In genomic region chr15:82128398-82128797, GRCm38 (mm10) we compare ENCODE assay signal across 8 mouse cellular contexts. TPM values are rescaled to one million over a fixed set of nuclear protein-coding genes. Genes with fewer than 3 reads are reported as not detected.
A peak's percentile ranks its signal among the peaks of the same experiment; 100 is the strongest.
DNase-seq lines count a peak whose midpoint lies in the region; ATAC-seq and TF ChIP-seq lines count a peak whose summit lies in the region.

No protein-coding gene starts in this region.

- no peaks in the 10 kb centered on the region for H3K4me1 ChIP-seq in brown adipose tissue, adult 24 weeks (ENCODE audit: control insufficient read depth, insufficient read depth, insufficient read length, low read length)
- H3K4me1 ChIP-seq in forebrain, postnatal 0 days (ENCODE audit: insufficient read depth) = peaks cover 11% of the 10 kb centered on the region; the same call in 1 of the 2 replicates
- peaks cover 29% of the 10 kb centered on the region for H3K4me1 ChIP-seq in midbrain, embryonic 10.5 days

- no peaks in the 10 kb centered on the region for H3K9me3 ChIP-seq in forebrain, postnatal 0 days (ENCODE audit: low read length)
- H3K9me3 ChIP-seq in midbrain, embryonic 10.5 days (replicated peaks) = no peaks in the 10 kb centered on the region

- H3K4me2 ChIP-seq in forebrain, postnatal 0 days (ENCODE audit: low read depth) = peak overlapping the region; percentile 84

- peak overlapping the region; percentile 69 for H3K9ac ChIP-seq in forebrain, postnatal 0 days

- H3K36me3 ChIP-seq in forebrain, postnatal 0 days (ENCODE audit: insufficient read depth) = no peaks in the 10 kb centered on the region; the same call in 1 of the 2 replicates
- H3K36me3 ChIP-seq in midbrain, embryonic 10.5 days = peaks cover 33% of the 10 kb centered on the region

- peak overlapping the region; percentile 87 for H3K4me3 ChIP-seq in brown adipose tissue, adult 24 weeks (ENCODE audit: insufficient read depth, low read depth, low read length)
- peak overlapping the region; percentile 80 for H3K4me3 ChIP-seq in forebrain, postnatal 0 days (ENCODE audit: low read depth, low read length)
- peak overlapping the region; percentile 88 for H3K4me3 ChIP-seq in midbrain, embryonic 10.5 days

- WGBS in forebrain, postnatal 0 days = 1% methylated on average over 5 of the region's 5 CpGs
- WGBS in midbrain, embryonic 10.5 days = 4% methylated on average over 5 of the region's 5 CpGs

- H3K27me3 ChIP-seq in forebrain, postnatal 0 days (ENCODE audit: insufficient read depth, low read length) = no peaks in the 10 kb centered on the region
- peaks cover 7% of the 10 kb centered on the region for H3K27me3 ChIP-seq in midbrain, embryonic 10.5 days (ENCODE audit: low read depth, poor library complexity, severe bottlenecking)

- no peak for TF ChIP-seq CTCF in forebrain, postnatal 0 days (IDR thresholded peaks at IDR 0.05; ENCODE audit: low read depth)

- no peak for ATAC-seq in forebrain, postnatal 0 days

- no peak overlapping the region for H3K27ac ChIP-seq in brown adipose tissue, adult 24 weeks (replicated peaks; ENCODE audit: low read depth, low read length)
- H3K27ac ChIP-seq in forebrain, postnatal 0 days (ENCODE audit: low read depth, low read length) = no peak overlapping the region
- H3K27ac ChIP-seq in midbrain, embryonic 10.5 days (replicated peaks) = peak overlapping the region; percentile 91

- DNase-seq in kidney, postnatal 10 days = peak; percentile 23
- no peak for DNase-seq in kidney, adult 18-20 months
- no peak for DNase-seq in forebrain, postnatal 0 days
- DNase-seq in midbrain, embryonic 10.5 days (ENCODE audit: low spot score) = no peak
- DNase-seq in right cerebral cortex, postnatal 4 days = no peak
- no peak for DNase-seq in cerebellum, postnatal 4 days (ENCODE audit: low spot score in 2 of 2)
- DNase-seq in kidney, adult 9 months = no peak

RNA-seq across cellular contexts. Expression of gene Ccdc134, which starts 0.7 kb away (rescaled TPM):
- polyA plus RNA-seq in brown adipose tissue, adult 24 weeks (2012; ENCODE audit: insufficient read depth, insufficient read length, missing spikeins) = 3.6 and 4.3 TPM in 2 replicates
- 13.0 and 14.7 TPM in 2 replicates for total RNA-seq in forebrain, postnatal 0 days (2014; rRNA removed)
- polyA plus RNA-seq in forebrain, postnatal 0 days (2015; fragmentation: Nextera tagmentation; extraction: Ambion mirVana) = 6.7 and 6.8 TPM in 2 replicates
- 23.0 and 25.6 TPM in 2 replicates for polyA plus RNA-seq in midbrain, embryonic 10.5 days (2016; fragmentation: Nextera tagmentation; extraction: Ambion mirVana)

RNA-seq across cellular contexts. Expression of gene Srebf2, which starts 18.6 kb away (rescaled TPM):
- polyA plus RNA-seq in brown adipose tissue, adult 24 weeks (2012; ENCODE audit: insufficient read depth, insufficient read length, missing spikeins) = 24.3 and 25.3 TPM in 2 replicates
- 121 and 171 TPM in 2 replicates for total RNA-seq in forebrain, postnatal 0 days (2014; rRNA removed)
- 147 and 193 TPM in 2 replicates for polyA plus RNA-seq in forebrain, postnatal 0 days (2015; fragmentation: Nextera tagmentation; extraction: Ambion mirVana)
- 214 and 239 TPM in 2 replicates for polyA plus RNA-seq in midbrain, embryonic 10.5 days (2016; fragmentation: Nextera tagmentation; extraction: Ambion mirVana)

RNA-seq across cellular contexts. Expression of gene Mei1, which starts 58.6 kb away (rescaled TPM):
- polyA plus RNA-seq in brown adipose tissue, adult 24 weeks (2012; ENCODE audit: insufficient read depth, insufficient read length, missing spikeins) = not detected in 2 replicates
- total RNA-seq in forebrain, postnatal 0 days (2014; rRNA removed) = 0.10 TPM in 1 of 2 replicates, not detected in the other
- 0.10 and 0.11 TPM in 2 replicates for polyA plus RNA-seq in forebrain, postnatal 0 days (2015; fragmentation: Nextera tagmentation; extraction: Ambion mirVana)
- 0.10 TPM in 1 of 2 replicates, not detected in the other for polyA plus RNA-seq in midbrain, embryonic 10.5 days (2016; fragmentation: Nextera tagmentation; extraction: Ambion mirVana)
